Mouse (Mus musculus): ENCODE measurements at regions not wholly inside any gene's neighbourhood (a gene's known extent, or its start where the extent isn't known, plus 50 kb on each side); places are given as distances from the start of the nearest gene placed in this dataset.

GRCm38 (mm10) chr10:70766450-70766849, 110.7 kb upstream of the Phyhipl start:
- Histone ChIP-seq H3K36me3 (ENCODE audit: control insufficient read depth, insufficient read depth, low read length) (no peaks in the 10 kb centered on the region), H3K4me1 (ENCODE audit: control insufficient read depth, insufficient read depth, low read length) (no peaks in the 10 kb centered on the region), H3K79me2 (ENCODE audit: control insufficient read depth, insufficient read depth, low read length) (no peaks in the 10 kb centered on the region), H3K4me3 (ENCODE audit: insufficient read depth, low read depth, low read length) (no peak overlapping the region), H3K27ac (replicated peaks; ENCODE audit: insufficient read depth, low read depth, low read length) (no peak overlapping the region), H3K9ac (ENCODE audit: low read depth, low read length) (no peak overlapping the region), H3K27me3 (ENCODE audit: control insufficient read depth, insufficient read depth, low read length) (no peaks in the 10 kb centered on the region)
- DNase-seq (ENCODE audit: extremely low read depth, low read depth, low spot score) = no peak
- TF ChIP-seq POLR2A (IDR thresholded peaks at IDR 0.05; ENCODE audit: extremely low read depth, insufficient read depth, low read length) (no peak), CTCF (IDR thresholded peaks at IDR 0.05; ENCODE audit: low read depth, low read length) (no peak)
- 84% methylated on average over 8 of the region's 8 CpGs for WGBS

DNA sequence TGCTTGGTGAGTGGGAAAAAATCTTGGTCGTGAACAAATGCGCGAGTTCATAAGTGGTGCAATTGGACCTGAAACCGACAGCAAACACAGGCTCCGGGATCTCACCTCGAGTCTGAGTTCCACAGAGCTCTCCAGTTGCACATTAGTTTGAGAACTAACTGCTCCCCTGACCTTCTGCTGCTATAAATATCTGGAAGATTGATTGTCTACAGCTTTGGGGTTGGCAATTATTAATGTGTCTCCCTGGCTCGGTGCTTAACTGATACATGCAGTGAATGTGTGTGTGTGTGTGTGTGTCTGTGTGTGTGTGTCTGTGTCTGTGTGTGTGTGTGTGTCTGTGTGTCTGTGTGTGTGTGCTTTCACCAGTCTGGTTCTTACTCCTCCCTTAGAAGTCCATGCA, 107.4 kb upstream of the Phyhipl start:
- Histone ChIP-seq H3K4me3 (ENCODE audit: insufficient read depth, low read depth, low read length) (no peak overlapping the region), H3K79me2 (ENCODE audit: control insufficient read depth, insufficient read depth, low read length) (no peaks in the 10 kb centered on the region), H3K4me1 (ENCODE audit: control insufficient read depth, insufficient read depth, low read length) (no peaks in the 10 kb centered on the region), H3K27ac (replicated peaks; ENCODE audit: insufficient read depth, low read depth, low read length) (no peak overlapping the region), H3K36me3 (ENCODE audit: control insufficient read depth, insufficient read depth, low read length) (no peaks in the 10 kb centered on the region), H3K9ac (ENCODE audit: low read depth, low read length) (no peak overlapping the region), H3K27me3 (ENCODE audit: control insufficient read depth, insufficient read depth, low read length) (no peaks in the 10 kb centered on the region)
- no peak for TF ChIP-seq POLR2A (IDR thresholded peaks at IDR 0.05; ENCODE audit: extremely low read depth, insufficient read depth, low read length)
- TF ChIP-seq CTCF (IDR thresholded peaks at IDR 0.05; ENCODE audit: low read depth, low read length) = no peak
- DNase-seq (ENCODE audit: extremely low read depth, low read depth, low spot score) = no peak
- WGBS = 63% methylated on average over 7 of the region's 7 CpGs

GRCm38 (mm10) chr10:70759686-70760085, 103.9 kb upstream of the Phyhipl start:
- no peaks in the 10 kb centered on the region for H3K36me3 ChIP-seq (ENCODE audit: control insufficient read depth, insufficient read depth, low read length)
- H3K9ac ChIP-seq (ENCODE audit: low read depth, low read length) = no peak overlapping the region
- no peaks in the 10 kb centered on the region for H3K4me1 ChIP-seq (ENCODE audit: control insufficient read depth, insufficient read depth, low read length)
- no peak for TF ChIP-seq POLR2A (IDR thresholded peaks at IDR 0.05; ENCODE audit: extremely low read depth, insufficient read depth, low read length)
- no peaks in the 10 kb centered on the region for H3K79me2 ChIP-seq (ENCODE audit: control insufficient read depth, insufficient read depth, low read length)
- 79% methylated on average over 7 of the region's 7 CpGs for WGBS
- no peak overlapping the region for H3K27ac ChIP-seq (replicated peaks; ENCODE audit: insufficient read depth, low read depth, low read length)
- no peaks in the 10 kb centered on the region for H3K27me3 ChIP-seq (ENCODE audit: control insufficient read depth, insufficient read depth, low read length)
- no peak overlapping the region for H3K4me3 ChIP-seq (ENCODE audit: insufficient read depth, low read depth, low read length)
- no peak for DNase-seq (ENCODE audit: extremely low read depth, low read depth, low spot score)

GRCm38 (mm10) chr10:70751771-70752170, 96.0 kb upstream of the Phyhipl start:
- Histone ChIP-seq H3K36me3 (ENCODE audit: control insufficient read depth, insufficient read depth, low read length) (no peaks in the 10 kb centered on the region), H3K79me2 (ENCODE audit: control insufficient read depth, insufficient read depth, low read length) (no peaks in the 10 kb centered on the region), H3K9ac (ENCODE audit: low read depth, low read length) (no peak overlapping the region), H3K4me1 (ENCODE audit: control insufficient read depth, insufficient read depth, low read length) (no peaks in the 10 kb centered on the region), H3K27ac (replicated peaks; ENCODE audit: insufficient read depth, low read depth, low read length) (no peak overlapping the region), H3K4me3 (ENCODE audit: insufficient read depth, low read depth, low read length) (no peak overlapping the region), H3K27me3 (ENCODE audit: control insufficient read depth, insufficient read depth, low read length) (no peaks in the 10 kb centered on the region)
- no peak for DNase-seq (ENCODE audit: extremely low read depth, low read depth, low spot score)
- TF ChIP-seq CTCF (IDR thresholded peaks at IDR 0.05; ENCODE audit: low read depth, low read length) (no peak), POLR2A (IDR thresholded peaks at IDR 0.05; ENCODE audit: extremely low read depth, insufficient read depth, low read length) (no peak)
- 67% methylated on average over 8 of the region's 8 CpGs for WGBS

DNA sequence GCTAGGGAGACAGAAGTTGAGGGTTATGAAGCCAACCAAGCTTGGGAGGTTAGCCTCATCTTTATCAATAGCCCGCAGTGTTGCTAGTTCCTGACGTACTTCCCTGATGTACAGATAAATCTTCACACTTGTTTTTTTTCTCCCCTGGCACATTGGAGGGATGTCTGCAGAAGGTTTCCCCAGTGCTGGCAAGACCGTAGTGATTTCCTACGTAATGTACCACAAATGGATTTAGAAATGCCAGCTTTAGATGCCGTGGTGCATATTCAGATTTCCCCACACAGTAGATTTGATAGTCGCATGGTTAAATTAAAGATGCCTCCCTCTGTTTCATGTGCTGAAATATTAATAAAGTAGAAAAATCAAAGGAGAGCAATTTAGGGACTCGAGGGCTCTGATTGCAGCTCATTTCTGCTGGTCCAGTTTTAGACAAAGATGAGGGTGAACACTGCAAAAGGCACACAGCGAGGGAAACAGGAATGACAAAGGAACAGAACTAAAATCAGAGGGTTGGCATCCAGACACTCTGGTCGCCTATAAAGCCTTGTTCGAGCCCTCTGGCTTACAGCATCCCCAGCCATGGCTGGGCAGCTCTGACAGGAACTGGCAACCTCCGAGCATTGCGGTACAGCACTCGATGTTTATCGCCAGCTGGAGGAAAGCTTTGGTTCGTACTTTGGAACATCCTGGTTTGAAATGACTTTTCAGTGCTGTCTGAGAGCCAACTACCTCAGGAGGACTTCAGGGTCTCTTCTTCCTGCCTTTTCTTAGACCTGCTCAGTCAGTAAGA, 94.8 kb upstream of the Phyhipl start:
- H3K4me1 ChIP-seq (ENCODE audit: control insufficient read depth, insufficient read depth, low read length) = no peaks in the 10 kb centered on the region

DNA sequence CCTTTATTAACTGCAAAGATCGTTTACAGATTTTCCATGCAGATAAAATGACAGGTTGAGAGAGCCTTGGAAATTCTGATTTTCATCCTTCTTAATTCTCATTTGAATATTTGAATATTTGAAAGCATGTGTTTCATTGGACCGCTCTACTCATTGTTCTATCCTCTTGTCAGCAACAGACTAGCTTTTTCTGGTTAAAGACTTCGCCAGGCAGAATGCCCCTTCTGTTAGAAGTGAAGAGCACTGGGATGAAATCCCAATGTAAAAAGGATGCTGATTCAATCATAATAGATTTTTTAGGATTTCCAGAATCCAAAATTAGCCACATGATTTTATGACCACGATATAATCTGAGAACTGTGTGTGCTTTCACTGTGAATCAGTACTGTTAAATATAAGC, 90.8 kb upstream of the Phyhipl start:
- DNase-seq (ENCODE audit: extremely low read depth, low read depth, low spot score) = no peak
- H3K4me1 ChIP-seq (ENCODE audit: control insufficient read depth, insufficient read depth, low read length) = no peaks in the 10 kb centered on the region
- 78% methylated on average over 4 of the region's 4 CpGs for WGBS

More for the DNA sequence above, 94.8 kb upstream of the Phyhipl start:
- no peak overlapping the region for H3K9ac ChIP-seq (ENCODE audit: low read depth, low read length)
- no peaks in the 10 kb centered on the region for H3K79me2 ChIP-seq (ENCODE audit: control insufficient read depth, insufficient read depth, low read length)
- TF ChIP-seq POLR2A (IDR thresholded peaks at IDR 0.05; ENCODE audit: extremely low read depth, insufficient read depth, low read length) (no peak), CTCF (IDR thresholded peaks at IDR 0.05; ENCODE audit: low read depth, low read length) (no peak)
- 81% methylated on average over 15 of the region's 15 CpGs for whole genome bisulfite sequencing
- no peak for DNase-seq (ENCODE audit: extremely low read depth, low read depth, low spot score)
- H3K27me3 ChIP-seq (ENCODE audit: control insufficient read depth, insufficient read depth, low read length) = no peaks in the 10 kb centered on the region
- H3K36me3 ChIP-seq (ENCODE audit: control insufficient read depth, insufficient read depth, low read length) = no peaks in the 10 kb centered on the region
- no peak overlapping the region for H3K27ac ChIP-seq (replicated peaks; ENCODE audit: insufficient read depth, low read depth, low read length)
- no peak overlapping the region for H3K4me3 ChIP-seq (ENCODE audit: insufficient read depth, low read depth, low read length)

More for the DNA sequence above, 90.8 kb upstream of the Phyhipl start:
- no peak overlapping the region for H3K4me3 ChIP-seq (ENCODE audit: insufficient read depth, low read depth, low read length)
- TF ChIP-seq POLR2A (IDR thresholded peaks at IDR 0.05; ENCODE audit: extremely low read depth, insufficient read depth, low read length) = no peak
- no peak overlapping the region for H3K9ac ChIP-seq (ENCODE audit: low read depth, low read length)
- no peaks in the 10 kb centered on the region for H3K36me3 ChIP-seq (ENCODE audit: control insufficient read depth, insufficient read depth, low read length)
- H3K79me2 ChIP-seq (ENCODE audit: control insufficient read depth, insufficient read depth, low read length) = no peaks in the 10 kb centered on the region
- no peak overlapping the region for H3K27ac ChIP-seq (replicated peaks; ENCODE audit: insufficient read depth, low read depth, low read length)
- H3K27me3 ChIP-seq (ENCODE audit: control insufficient read depth, insufficient read depth, low read length) = no peaks in the 10 kb centered on the region

All from liver, adult 2 months (tissue).